Mouse (Mus musculus) CH12.LX (cell line): ENCODE measurements around the gene Matn1. TPM values are rescaled to one million over a fixed set of nuclear protein-coding genes. Genes with fewer than 3 reads are reported as not detected.

ENCODE experiments used
- DNase-seq: peaks from one replicate; pipeline ENCODE4 v3.0.0-alpha.2; 2013; ENCODE audit errors: extremely low read depth
- H3K27ac ChIP-seq: 2 replicates; pipeline ENCODE4 v1.5.1; 2012; ENCODE audit warnings: low read depth, mild to moderate bottlenecking, control low read depth, moderate library complexity; ENCODE audit not compliant: insufficient read depth
- H3K27me3 ChIP-seq: replicated peaks from 2 replicates; pipeline ENCODE3; 2012; ENCODE audit warnings: inconsistent platforms
- H3K36me3 ChIP-seq, 2 experiments: replicated peaks in 1 of 2; 2 replicates each; pipeline versions ENCODE3 to v1.6.1; 2012; ENCODE audit warnings: inconsistent platforms in 1 of 2, low read length in 1 of 2, mild to moderate bottlenecking in 1 of 2, mixed read lengths in 1 of 2, moderate library complexity in 1 of 2; ENCODE audit not compliant: control insufficient read depth in 1 of 2, insufficient read depth in 1 of 2
- H3K4me1 ChIP-seq, 2 experiments: 2 replicates each; pipeline ENCODE4 v1.6.1; 2012; ENCODE audit warnings: inconsistent platforms in 1 of 2, moderate library complexity in 1 of 2; ENCODE audit not compliant: insufficient read depth in 2 of 2, control insufficient read depth in 1 of 2
- H3K4me2 ChIP-seq: 2 replicates; pipeline ENCODE4 v1.6.1; 2012; ENCODE audit warnings: low read depth, mild to moderate bottlenecking, control low read depth; ENCODE audit not compliant: poor library complexity, insufficient read depth, severe bottlenecking
- H3K4me3 ChIP-seq, 3 experiments: fragments of 150-350 bp in 1 of 3; sonication (generic) in 1 of 3; replicated peaks in 1 of 3; 2 replicates each; pipeline versions ENCODE3 to v1.5.1; 2011 to 2012; ENCODE audit warnings: low read depth in 2 of 3, low read length in 2 of 3, mild to moderate bottlenecking in 2 of 3, moderate library complexity in 2 of 3, control low read depth in 1 of 3, improper control_type of control experiment in 1 of 3, inconsistent platforms in 1 of 3, mixed read lengths in 1 of 3; ENCODE audit not compliant: poor library complexity in 1 of 3
- H3K79me2 ChIP-seq: replicated peaks from 2 replicates; pipeline ENCODE4 v1.6.1; 2012; ENCODE audit warnings: mild to moderate bottlenecking, moderate library complexity; ENCODE audit not compliant: control insufficient read depth, poor library complexity, insufficient read depth, severe bottlenecking; ENCODE audit errors: extremely low read depth
- H3K9ac ChIP-seq: 2 replicates; pipeline ENCODE4 v1.6.1; 2012; ENCODE audit warnings: low read depth, mild to moderate bottlenecking, control low read depth, moderate library complexity; ENCODE audit not compliant: insufficient read depth
- H3K9me3 ChIP-seq: replicated peaks from 2 replicates; pipeline ENCODE3; 2012; ENCODE audit warnings: low read length, inconsistent platforms, mixed read lengths
- BHLHE40 ChIP-seq: IDR thresholded peaks from 2 replicates; pipeline ENCODE4 v1.6.1; 2011; ENCODE audit warnings: mild to moderate bottlenecking, low read depth, low read length, improper control_type of control experiment
- CHD2 ChIP-seq: IDR thresholded peaks from 2 replicates; pipeline ENCODE4 v1.6.1; 2011; ENCODE audit warnings: low read length, improper control_type of control experiment
- CTCF ChIP-seq, 2 experiments: IDR thresholded peaks in 1 of 2; conservative IDR thresholded peaks in 1 of 2; 2 replicates each; pipeline ENCODE4 v1.5.1; 2011 to 2012; ENCODE audit warnings: low read depth in 2 of 2, low read length in 2 of 2, improper control_type of control experiment in 1 of 2, inconsistent platforms in 1 of 2, mild to moderate bottlenecking in 1 of 2, moderate library complexity in 1 of 2
- ELF1 ChIP-seq: IDR thresholded peaks from 2 replicates; pipeline ENCODE4 v1.6.1; 2014; ENCODE audit warnings: low read depth, mild to moderate bottlenecking, inconsistent platforms, low read length, improper control_type of control experiment
- JUND ChIP-seq: conservative IDR thresholded peaks from 2 replicates; pipeline ENCODE4 v1.6.1; 2011; ENCODE audit warnings: low read depth, low read length, improper control_type of control experiment
- MAFK ChIP-seq: IDR thresholded peaks from 2 replicates; pipeline ENCODE4 v1.6.1; 2011; ENCODE audit warnings: low read length, improper control_type of control experiment; ENCODE audit not compliant: insufficient replicate concordance
- MAX ChIP-seq: IDR thresholded peaks from 2 replicates; pipeline ENCODE4 v1.6.1; 2011; ENCODE audit warnings: low read length, improper control_type of control experiment
- MEF2A ChIP-seq: IDR thresholded peaks from 2 replicates; pipeline ENCODE4 v1.6.1; 2014; ENCODE audit warnings: low read depth, mild to moderate bottlenecking, inconsistent platforms, low read length, improper control_type of control experiment, borderline replicate concordance
- MXI1 ChIP-seq: IDR thresholded peaks from 2 replicates; pipeline ENCODE4 v1.6.1; 2011; ENCODE audit warnings: mild to moderate bottlenecking, low read depth, low read length, improper control_type of control experiment
- MYC ChIP-seq: IDR thresholded peaks from 2 replicates; pipeline ENCODE4 v1.6.1; 2011; ENCODE audit warnings: low read depth, mild to moderate bottlenecking, improper control_type of control experiment, low read length
- NELFE ChIP-seq: IDR thresholded peaks from 2 replicates; pipeline ENCODE4 v1.6.1; 2011; ENCODE audit warnings: low read depth, low read length, improper control_type of control experiment
- POLR2A ChIP-seq: IDR thresholded peaks from 2 replicates; pipeline ENCODE4 v1.6.1; 2011; ENCODE audit warnings: low read depth, mild to moderate bottlenecking, improper control_type of control experiment, low read length
- POLR2AphosphoS2 ChIP-seq: IDR thresholded peaks from 2 replicates; pipeline ENCODE4 v1.6.1; 2011; ENCODE audit warnings: low read depth, low read length, improper control_type of control experiment
- RCOR1 ChIP-seq: conservative IDR thresholded peaks from 2 replicates; pipeline ENCODE4 v1.6.1; 2012; ENCODE audit warnings: low read depth, mild to moderate bottlenecking, inconsistent platforms, low read length, improper control_type of control experiment
- TBP ChIP-seq: conservative IDR thresholded peaks from 2 replicates; pipeline ENCODE4 v1.6.1; 2011; ENCODE audit warnings: low read depth, low read length, improper control_type of control experiment
- UBTF ChIP-seq: IDR thresholded peaks from 2 replicates; pipeline ENCODE4 v1.6.1; 2012; ENCODE audit warnings: low read depth, mild to moderate bottlenecking, inconsistent platforms, low read length, improper control_type of control experiment, moderate library complexity
- USF1 ChIP-seq: IDR thresholded peaks from 2 replicates; pipeline ENCODE4 v1.6.1; 2014; ENCODE audit warnings: low read depth, mild to moderate bottlenecking, inconsistent platforms, low read length, improper control_type of control experiment
- ZKSCAN1 ChIP-seq: IDR thresholded peaks from 2 replicates; pipeline ENCODE4 v1.6.1; 2012; ENCODE audit warnings: low read depth, inconsistent platforms, low read length, improper control_type of control experiment, borderline replicate concordance
- ZMIZ1 ChIP-seq: IDR thresholded peaks from 2 replicates; pipeline ENCODE4 v1.6.1; 2012; ENCODE audit warnings: low read depth, mild to moderate bottlenecking, inconsistent platforms, low read length, improper control_type of control experiment
- dilution Hi-C: fragments of 300-500 bp; cut with MboI; formaldehyde crosslinking; loops from 2 replicates; pipeline ENCODE4 v1.14.3; 2020; ENCODE audit warnings: low sequenced_read_pairs; ENCODE audit not compliant: extremely low pct_unique_long_range_greater_than_20kb, extremely low pct_ligation_motif_present
- in situ Hi-C: fragments of 300-500 bp; cut with MboI; formaldehyde crosslinking; loops from 3 replicates; pipeline ENCODE4 v1.14.3; 2019; ENCODE audit warnings: low sequenced_read_pairs, low pct_ligation_motif_present, low pct_unique_long_range_greater_than_20kb, mixed read lengths
- polyA plus RNA-seq: library from polyadenylated mRNA; unstranded; fragments of >175 nt; gene quantifications from 2 replicates; pipeline ENCODE4 v1.2.1, GENCODE M21; 2012; ENCODE audit warnings: low read depth; ENCODE audit not compliant: insufficient read length
- total RNA-seq, 2 experiments: library from RNA; depleted of rRNA; stranded (reverse); fragments of 300-350 nt in 1 of 2; fragments of >200 nt in 1 of 2; gene quantifications; 2 replicates each; pipeline ENCODE4 v1.2.3; 2012 to 2014

Matn1 gene
- total and polyA plus RNA-seq, 3 experiments = 0.52 to 3.5 (median 0.76) TPM

DNA sequence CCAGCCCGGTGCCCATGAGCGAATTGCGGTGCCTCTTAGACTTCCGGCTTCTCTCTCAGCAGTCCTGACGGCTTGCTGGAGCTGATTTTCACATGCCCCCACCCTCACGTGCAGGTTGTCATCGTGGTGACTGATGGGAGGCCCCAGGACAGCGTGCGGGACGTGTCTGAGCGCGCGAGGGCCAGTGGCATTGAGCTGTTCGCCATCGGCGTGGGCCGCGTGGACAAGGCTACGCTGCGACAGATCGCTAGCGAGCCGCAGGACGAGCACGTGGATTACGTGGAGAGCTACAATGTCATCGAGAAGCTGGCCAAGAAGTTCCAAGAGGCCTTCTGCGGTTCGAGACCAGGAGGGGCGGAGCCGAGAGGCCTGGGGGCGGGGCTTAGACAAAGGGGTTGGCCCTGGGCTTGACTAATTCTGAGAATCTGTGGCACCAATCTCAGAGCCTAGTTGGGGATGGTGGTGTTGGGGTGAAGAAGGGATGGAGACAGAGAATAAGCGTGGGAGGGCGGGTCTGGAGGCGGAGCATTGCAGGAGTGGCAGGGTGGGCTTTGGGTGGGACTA is 5.7 kb downstream of the Matn1 start:
- TF ChIP-seq TBP (no peak), POLR2AphosphoS2 (no peak), MXI1 (no peak), USF1 (no peak), UBTF (no peak), JUND (no peak), POLR2A (no peak), MYC (no peak), ZKSCAN1 (no peak), MAFK (no peak), BHLHE40 (no peak), MEF2A (no peak), ZMIZ1 (no peak), RCOR1 (no peak), MAX (no peak), CHD2 (no peak), NELFE (no peak)
- H3K9ac ChIP-seq = no peak overlapping the region
- H3K4me3 ChIP-seq = no peak overlapping the region
- H3K27ac ChIP-seq = no peak overlapping the region
- dilution Hi-C loops = no loop called here
- H3K27me3 ChIP-seq = peaks cover 34% of the 10 kb centered on the region
- peaks cover 16% of the 10 kb centered on the region for H3K9me3 ChIP-seq
- no peak overlapping the region for H3K4me2 ChIP-seq
- no peaks in the 10 kb centered on the region for H3K79me2 ChIP-seq
- DNase-seq = no peak
- H3K36me3 ChIP-seq = no peaks in the 10 kb centered on the region
- peaks cover 21 to 28% of the 10 kb centered on the region in 2 experiments for H3K4me1 ChIP-seq
- in situ Hi-C loops = loop anchor here (5.0 to 25.0 kb wide), 4 partner anchors 163 to 895 kb away; partner anchors contain the start of gene Mecr

DNA sequence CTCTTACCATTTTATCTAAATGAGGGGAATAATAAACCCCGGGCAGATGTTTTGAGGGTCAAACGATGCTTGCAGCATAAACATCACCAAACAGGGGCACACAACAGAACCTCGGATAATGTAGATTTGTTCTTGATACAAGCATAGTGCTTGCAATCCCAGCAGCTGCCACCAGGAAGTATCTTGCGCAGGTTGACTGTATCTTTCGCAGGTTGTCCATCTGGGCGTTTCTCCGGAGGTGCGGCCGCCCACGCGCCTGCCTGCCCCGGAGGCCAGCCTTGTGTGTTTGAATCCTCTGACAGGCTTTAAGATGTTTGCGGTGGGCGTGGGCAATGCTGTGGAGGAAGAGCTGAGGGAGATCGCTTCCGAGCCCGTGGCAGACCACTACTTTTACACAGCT is 8.3 kb downstream of the Matn1 start:
- H3K27me3 ChIP-seq = peaks cover 59% of the 10 kb centered on the region
- DNase-seq = no peak
- no peaks in the 10 kb centered on the region for H3K36me3 ChIP-seq
- peaks cover 1 to 2% of the 10 kb centered on the region in 2 experiments for H3K4me1 ChIP-seq
- H3K79me2 ChIP-seq = no peaks in the 10 kb centered on the region
- no peak overlapping the region for H3K4me2 ChIP-seq
- dilution Hi-C loops (no loop called here), in situ Hi-C loops (loop anchor here (10.0 to 25.0 kb wide), 3 partner anchors 185 to 892 kb away; partner anchors contain the start of gene Mecr)
- H3K9ac ChIP-seq = no peak overlapping the region
- H3K27ac ChIP-seq = no peak overlapping the region
- H3K9me3 ChIP-seq = peaks cover 10% of the 10 kb centered on the region
- no peak overlapping the region for H3K4me3 ChIP-seq
- no peak for TF ChIP-seq ZKSCAN1
- TF ChIP-seq POLR2AphosphoS2 = no peak
- peak; percentile 12 to 38; a peak in 2 of 4 replicates for TF ChIP-seq CTCF (conservative IDR thresholded peaks at IDR 0.05 in 1 of 2, IDR thresholded peaks at IDR 0.05 in 1 of 2; ENCODE audit: low read depth in 2 of 2, low read length in 2 of 2)
- TF ChIP-seq ELF1 = no peak
- TF ChIP-seq JUND = no peak
- TF ChIP-seq MEF2A = no peak
- no peak for TF ChIP-seq ZMIZ1
